Mouse (Mus musculus) G1E (cell line): ENCODE data around the gene Map4k4. TPM values are rescaled to one million over a fixed set of nuclear protein-coding genes. Genes with fewer than 3 reads are reported as not detected.

ENCODE experiments used
- ATAC-seq: 2 replicates; pipeline ENCODE4 v1.8.0; 2016; ENCODE audit warnings: mild to moderate bottlenecking; ENCODE audit not compliant: insufficient number of reproducible peaks, poor library complexity, low FRiP score, severe bottlenecking; ENCODE audit errors: extremely low read depth
- DNase-seq: peaks from one replicate; pipeline ENCODE4 v3.0.0; 2012; ENCODE audit warnings: low spot score
- H3K27me3 ChIP-seq: 2 replicates; pipeline ENCODE4 v1.6.1; 2012; ENCODE audit warnings: mild to moderate bottlenecking, low read length, inconsistent platforms; ENCODE audit not compliant: insufficient read depth
- H3K36me3 ChIP-seq: replicated peaks from 2 replicates; pipeline ENCODE3; 2012; ENCODE audit warnings: mild to moderate bottlenecking, inconsistent platforms
- H3K4me1 ChIP-seq: 2 replicates; pipeline ENCODE4 v1.6.1; 2012; ENCODE audit warnings: low read depth, low read length, inconsistent platforms, mixed read lengths; ENCODE audit not compliant: insufficient read depth
- H3K4me3 ChIP-seq: 2 replicates; pipeline ENCODE4 v1.5.1; 2012; ENCODE audit warnings: low read depth, mild to moderate bottlenecking, inconsistent platforms, low read length, moderate library complexity, mixed read lengths
- H3K9me3 ChIP-seq: replicated peaks from 2 replicates; pipeline ENCODE4 v1.6.1; 2012; ENCODE audit warnings: inconsistent platforms
- CTCF ChIP-seq: IDR thresholded peaks from 2 replicates; pipeline ENCODE4 v1.5.1; 2012; ENCODE audit warnings: low read depth, low read length, inconsistent platforms, mixed read lengths
- GATA1 ChIP-seq: IDR thresholded peaks from 2 replicates; pipeline ENCODE4 v1.6.1; 2012; ENCODE audit warnings: borderline replicate concordance, low read length, inconsistent platforms, mixed read lengths
- GATA2 ChIP-seq: IDR thresholded peaks from 2 replicates; pipeline ENCODE4 v1.6.1; 2012; ENCODE audit warnings: low read depth, low read length, inconsistent platforms, borderline replicate concordance
- POLR2AphosphoS5 ChIP-seq: IDR thresholded peaks from 2 replicates; pipeline ENCODE4 v1.6.1; 2012; ENCODE audit warnings: low read depth, low read length, inconsistent platforms; ENCODE audit not compliant: insufficient replicate concordance
- TAL1 ChIP-seq: conservative IDR thresholded peaks from 2 replicates; pipeline ENCODE4 v1.6.1; 2012; ENCODE audit warnings: low read depth, low read length, inconsistent platforms, mixed read lengths
- polyA plus RNA-seq: library from polyadenylated mRNA; stranded (reverse); fragments of >175 nt; gene quantifications from 2 replicates; pipeline ENCODE4 v1.2.3, GENCODE M21; 2012
- total RNA-seq, 2 experiments: library from RNA; stranded (forward) in 1 of 2; stranded (reverse) in 1 of 2; fragments of 200-1000 nt in 1 of 2; fragments of >200 nt in 1 of 2; fragmentation: Nextera tagmentation in 1 of 2; gene quantifications; 2 replicates each; pipeline ENCODE4 v1.2.3; 2014 to 2017

Gene Map4k4
- total and polyA plus RNA-seq, 3 experiments = 0.01 to 0.93 TPM; not detected in 1

- no peak for TF ChIP-seq GATA1
- no peak for TF ChIP-seq POLR2AphosphoS5
- no peak for TF ChIP-seq TAL1
- TF ChIP-seq CTCF = no peak
- TF ChIP-seq GATA2 = no peak
- no peak for ATAC-seq
- Histone ChIP-seq H3K36me3 (no peaks in the 10 kb centered on the region), H3K27me3 (peaks cover 4% of the 10 kb centered on the region; the same call in 1 of the 2 replicates), H3K4me3 (no peak overlapping the region), H3K4me1 (no peaks in the 10 kb centered on the region), H3K9me3 (no peaks in the 10 kb centered on the region)
- no peak for DNase-seq
Measured at GRCm38 (mm10) chr1:39944972-39945323, 44.2 kb downstream of the Map4k4 start.

GRCm38 (mm10) chr1:39946391-39946790, 45.7 kb downstream of the Map4k4 start:
- TF ChIP-seq POLR2AphosphoS5 (no peak), CTCF (no peak), GATA2 (no peak), GATA1 (no peak), TAL1 (no peak)
- H3K4me1 ChIP-seq = no peaks in the 10 kb centered on the region

GRCm38 (mm10) chr1:39947179-39947578, 46.5 kb downstream of the Map4k4 start:
- H3K4me1 ChIP-seq = no peaks in the 10 kb centered on the region
- no peaks in the 10 kb centered on the region for H3K9me3 ChIP-seq
- H3K36me3 ChIP-seq = no peaks in the 10 kb centered on the region
- ATAC-seq = no peak
- H3K27me3 ChIP-seq = peaks cover 6% of the 10 kb centered on the region
- H3K4me3 ChIP-seq = no peak overlapping the region
- no peak for TF ChIP-seq POLR2AphosphoS5
- TF ChIP-seq GATA1 = no peak
- no peak for TF ChIP-seq GATA2
- no peak for TF ChIP-seq TAL1
- no peak for TF ChIP-seq CTCF
- no peak for DNase-seq

More at GRCm38 (mm10) chr1:39946391-39946790, 45.7 kb downstream of the Map4k4 start:
- ATAC-seq (no peak), DNase-seq (no peak)
- H3K4me3 ChIP-seq = no peak overlapping the region
- H3K27me3 ChIP-seq = peaks cover 6% of the 10 kb centered on the region
- no peaks in the 10 kb centered on the region for H3K36me3 ChIP-seq
- H3K9me3 ChIP-seq = no peaks in the 10 kb centered on the region

- H3K4me1 ChIP-seq = no peaks in the 10 kb centered on the region
Measured at GRCm38 (mm10) chr1:39947701-39948359, 47.1 kb downstream of the Map4k4 start.

GRCm38 (mm10) chr1:39949205-39949604, 48.5 kb downstream of the Map4k4 start:
- DNase-seq = no peak
- TF ChIP-seq POLR2AphosphoS5 (no peak), GATA1 (no peak), TAL1 (no peak), GATA2 (no peak), CTCF (no peak)
- no peak overlapping the region for H3K4me3 ChIP-seq
- ATAC-seq = no peak
- H3K27me3 ChIP-seq = peaks cover 6% of the 10 kb centered on the region
- H3K9me3 ChIP-seq = no peaks in the 10 kb centered on the region
- no peaks in the 10 kb centered on the region for H3K4me1 ChIP-seq
- no peaks in the 10 kb centered on the region for H3K36me3 ChIP-seq

More at GRCm38 (mm10) chr1:39947701-39948359, 47.1 kb downstream of the Map4k4 start:
- Histone ChIP-seq H3K27me3 (peaks cover 6% of the 10 kb centered on the region), H3K36me3 (no peaks in the 10 kb centered on the region), H3K4me3 (no peak overlapping the region), H3K9me3 (no peaks in the 10 kb centered on the region)
- ATAC-seq = no peak
- TF ChIP-seq TAL1 = no peak
- no peak for TF ChIP-seq GATA2
- no peak for TF ChIP-seq POLR2AphosphoS5
- no peak for TF ChIP-seq CTCF
- TF ChIP-seq GATA1 = no peak
- no peak for DNase-seq

GRCm38 (mm10) chr1:39949790-39950462, 49.2 kb downstream of the Map4k4 start:
- Histone ChIP-seq H3K4me1 (no peaks in the 10 kb centered on the region), H3K4me3 (no peak overlapping the region), H3K27me3 (peaks cover 6% of the 10 kb centered on the region), H3K36me3 (no peaks in the 10 kb centered on the region), H3K9me3 (no peaks in the 10 kb centered on the region)
- TF ChIP-seq CTCF (no peak), TAL1 (no peak), GATA1 (no peak), POLR2AphosphoS5 (no peak), GATA2 (no peak)
- no peak for ATAC-seq
- no peak for DNase-seq
